In genomic region chr10:33304982-33305381, GRCm38 (mm10) we compare ENCODE assay signal across 8 mouse cellular contexts.
DNase-seq lines count a peak whose midpoint lies in the region.

No protein-coding gene starts in this region.

- no peaks in the 10 kb centered on the region for H3K9me3 ChIP-seq in hindbrain, embryonic 10.5 days

- 32% methylated on average over 2 of the region's 2 CpGs for WGBS in hindbrain, embryonic 10.5 days

- H3K4me1 ChIP-seq in hindbrain, embryonic 10.5 days (replicated peaks) = no peaks in the 10 kb centered on the region

- no peaks in the 10 kb centered on the region for H3K27me3 ChIP-seq in hindbrain, embryonic 10.5 days (ENCODE audit: insufficient read depth, poor library complexity, severe bottlenecking)

- H3K4me3 ChIP-seq in hindbrain, embryonic 10.5 days = no peak overlapping the region

- H3K27ac ChIP-seq in hindbrain, embryonic 10.5 days = no peak overlapping the region

- H3K36me3 ChIP-seq in hindbrain, embryonic 10.5 days = no peaks in the 10 kb centered on the region

- peak; percentile 37 for DNase-seq in adrenal gland, postnatal 10 days
- DNase-seq in adrenal gland, adult 2 months = no peak
- DNase-seq in kidney, postnatal 10 days = peak; percentile 49
- no peak for DNase-seq in kidney, adult 11 months
- peak; percentile 48 for DNase-seq in Muller cell, postnatal 12 days (ENCODE audit: inconsistent ontology term)
- peak; percentile 6 to 71 for DNase-seq in layer of hippocampus, adult 18-20 months (ENCODE audit: low spot score in 2 of 2)
- DNase-seq in ovary, postnatal 36 days (ENCODE audit: low spot score) = no peak
- no peak for DNase-seq in hindbrain, embryonic 10.5 days (ENCODE audit: low spot score)

Comparison
In these comparisons a context has a peak if more than half of its experiments do, and no peak if none do; other contexts are left out.
1. DNase-seq: peak in adrenal gland, postnatal 10 days (single experiment), kidney, postnatal 10 days (single experiment), Muller cell, postnatal 12 days (single experiment) and layer of hippocampus, adult 18-20 months (2 of 2); none in adrenal gland, adult 2 months (single experiment), kidney, adult 11 months (single experiment), ovary, postnatal 36 days (single experiment) and hindbrain, embryonic 10.5 days (single experiment).